Mouse (Mus musculus) lung, postnatal 14 days (tissue): ENCODE results near the gene Slc18a3.
A peak's percentile ranks its signal among the peaks of the same experiment; 100 is the strongest.

Source experiments
- DNase-seq: peaks from one replicate; pipeline ENCODE4 v3.0.0; 2021

The Slc18a3 gene

DNA sequence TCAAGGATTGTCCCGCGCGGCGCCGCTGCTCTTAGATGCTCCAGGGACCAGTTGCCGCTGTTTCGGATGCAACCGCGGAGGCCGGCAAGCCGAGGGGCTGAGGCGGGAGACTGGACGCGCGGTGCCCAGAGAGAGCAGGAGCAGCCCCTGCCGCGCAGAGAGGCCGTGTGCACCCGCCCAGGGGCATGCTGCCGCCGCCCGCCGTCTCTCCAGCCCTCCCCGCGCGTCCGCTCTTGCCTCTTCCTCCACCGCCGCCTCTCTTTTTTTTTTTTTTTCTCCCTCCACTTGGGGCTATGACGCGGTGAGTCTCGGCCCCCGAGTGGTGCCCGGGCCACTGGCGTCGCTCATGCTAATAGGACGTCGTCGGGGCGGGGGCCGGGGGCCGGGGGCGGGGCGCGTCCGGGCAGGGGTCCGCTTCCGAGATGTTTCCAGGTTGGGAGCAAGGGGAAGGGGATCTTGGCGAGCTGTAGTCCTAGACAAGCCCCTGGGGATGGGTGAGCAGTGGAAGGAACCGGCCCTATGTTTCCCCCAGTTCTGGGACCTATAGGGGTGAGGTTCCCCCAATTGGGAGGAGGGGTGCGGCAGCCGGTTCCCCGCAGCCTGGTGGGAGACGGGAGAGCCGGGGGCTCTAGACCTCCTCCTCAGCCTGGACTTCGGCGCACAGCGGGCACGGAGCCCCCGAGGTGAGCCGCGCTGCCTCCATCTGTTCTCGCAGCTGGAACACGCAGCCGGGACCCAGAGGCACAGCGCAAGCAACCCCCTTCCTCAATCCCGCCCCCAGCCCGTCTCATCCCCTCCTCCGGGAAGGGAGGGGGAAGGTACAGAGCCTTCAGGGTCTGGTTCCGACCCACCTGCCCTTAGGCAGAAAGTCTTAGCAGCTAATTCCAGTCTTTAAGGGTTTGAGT, at the start of gene Slc18a3:
Gene Slc18a3 (minus strand): TSS at position 250 of the 905 bp plus-strand sequence.
- no peak for DNase-seq

DNA sequence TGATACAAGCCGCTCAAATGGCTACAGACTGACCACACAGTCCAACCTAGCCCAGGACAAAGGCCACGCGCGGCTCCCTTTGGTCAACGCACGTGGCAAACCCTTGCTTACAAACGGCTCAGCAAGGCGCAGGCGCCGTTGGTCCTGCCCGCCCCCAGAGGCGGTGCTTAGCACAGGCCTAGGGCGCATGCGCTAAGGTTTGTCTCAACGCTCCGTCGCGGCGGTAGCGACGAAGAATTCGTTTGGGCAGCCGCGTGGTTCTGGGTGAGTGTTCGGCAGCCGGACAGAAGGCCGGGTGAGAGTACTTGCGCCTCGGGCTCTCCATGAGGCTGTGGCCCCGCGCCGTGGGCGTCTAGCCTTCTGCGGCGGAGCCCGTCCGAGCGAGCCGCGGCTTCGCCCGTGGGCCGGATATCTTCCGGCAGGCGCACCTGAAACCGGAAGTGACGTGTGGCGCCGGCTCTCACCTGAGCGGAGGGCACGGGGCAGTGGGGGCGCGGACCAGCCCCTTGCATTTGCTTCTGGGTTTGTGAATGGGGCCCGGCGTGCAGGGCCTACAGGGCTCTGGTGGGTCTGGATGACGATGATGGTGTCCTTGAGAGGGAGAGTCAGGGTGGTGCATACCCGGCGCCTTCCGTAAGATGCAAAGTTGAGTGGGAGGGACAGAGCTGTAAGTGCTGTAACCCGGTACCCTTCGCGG, 48.8 kb upstream of the Slc18a3 start, which contains the start of gene Ercc6:
Gene Ercc6 (plus strand): TSS at position 186 of the 697 bp plus-strand sequence.
- peak; percentile 94 for DNase-seq

DNA sequence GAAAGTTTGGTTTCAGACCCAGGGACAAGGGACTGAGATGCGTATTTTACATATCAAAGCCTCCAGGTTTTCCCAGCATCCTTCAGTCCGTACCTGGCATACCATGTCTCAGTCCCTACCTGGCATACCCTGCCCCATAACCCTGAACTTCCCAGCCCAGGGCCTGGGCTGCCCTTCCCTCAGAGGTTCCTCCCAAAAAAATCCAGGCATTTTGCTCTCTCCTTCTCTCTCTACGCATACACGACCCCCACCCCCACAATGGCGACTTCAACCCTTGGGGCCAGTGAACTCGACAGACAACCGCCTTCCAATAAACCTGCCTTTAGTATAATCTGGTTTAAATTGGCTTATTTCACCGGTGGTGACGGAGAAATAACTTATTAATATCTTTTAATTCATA, 48.3 kb upstream of the Slc18a3 start:
- no peak for DNase-seq

DNA sequence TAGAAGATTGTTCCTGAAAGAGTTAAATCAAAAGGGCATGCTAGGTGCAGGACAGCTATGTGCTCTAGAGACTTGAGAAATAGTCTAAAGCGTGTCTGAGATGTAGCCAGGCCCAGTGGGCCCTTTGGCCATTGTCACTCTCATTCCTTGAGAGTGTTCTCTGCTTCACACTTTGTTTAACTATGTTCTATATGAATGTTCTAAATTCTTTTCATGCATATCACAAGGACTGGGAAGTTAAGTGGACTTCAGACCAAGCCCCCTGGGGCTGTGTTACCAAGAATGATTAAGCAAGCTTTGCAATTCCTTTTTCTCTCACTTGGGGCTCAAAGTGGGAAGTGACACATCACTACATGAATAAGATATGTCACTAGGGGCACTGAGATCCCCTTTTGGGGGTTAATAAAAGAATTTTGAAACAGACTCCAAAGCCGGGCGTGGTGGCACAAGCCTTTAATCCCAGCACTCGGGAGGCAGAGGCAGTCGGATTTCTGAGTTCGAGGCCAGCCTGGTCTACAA, 44.9 kb upstream of the Slc18a3 start:
- no peak for DNase-seq

DNA sequence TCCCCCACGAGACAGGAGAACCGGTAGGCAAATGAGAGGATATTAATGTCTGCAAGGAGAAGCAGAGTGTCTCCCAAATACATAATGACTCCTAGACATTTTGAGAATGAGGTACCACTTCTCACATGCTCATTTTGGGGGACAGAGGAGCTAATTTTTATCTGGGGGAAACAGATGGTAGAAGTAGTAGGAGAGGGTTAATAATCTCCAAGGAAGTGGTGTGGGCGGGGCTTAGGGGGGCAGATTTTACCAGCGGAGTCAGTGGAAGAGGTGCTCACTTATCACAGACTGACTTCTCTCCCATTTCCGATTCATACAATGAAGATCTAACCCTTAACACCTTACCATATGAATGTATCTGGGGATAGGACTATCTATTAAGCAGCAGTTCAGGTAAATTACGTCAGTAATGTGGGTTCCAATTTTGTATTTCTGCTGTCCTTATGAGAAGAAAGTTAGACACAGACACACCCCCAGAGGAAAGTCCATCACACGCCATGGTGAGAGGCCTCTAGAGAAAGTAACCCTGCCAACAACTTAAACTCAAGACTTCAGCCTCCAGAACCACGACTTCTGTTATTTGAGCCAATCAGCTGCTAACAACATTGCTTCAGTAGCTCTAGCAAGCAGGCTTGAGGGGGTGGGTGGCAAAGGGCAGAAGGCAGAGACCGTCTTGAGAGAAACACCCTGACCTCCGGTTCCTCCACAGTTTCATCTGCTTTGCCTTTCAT, 43.6 kb upstream of the Slc18a3 start:
- no peak for DNase-seq

DNA sequence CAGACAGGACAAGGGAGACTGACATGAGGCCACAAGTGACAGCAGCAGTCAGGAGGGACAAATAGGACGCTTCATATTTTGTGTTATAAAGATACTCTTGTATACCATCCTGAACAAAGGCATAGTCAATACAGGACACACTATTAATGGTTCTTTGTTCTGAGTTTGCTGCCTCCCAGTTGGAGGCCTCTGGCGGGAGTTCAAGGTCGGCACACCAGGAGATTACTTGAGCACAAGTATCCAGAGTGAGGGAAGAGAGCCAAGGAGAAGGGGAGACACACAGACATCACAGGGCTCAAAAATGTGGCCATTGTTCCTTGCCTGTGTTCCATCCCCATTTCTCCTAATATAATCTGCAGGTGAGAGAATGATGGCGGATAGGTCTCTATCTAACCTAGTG, 42.6 kb upstream of the Slc18a3 start:
- no peak for DNase-seq

DNA sequence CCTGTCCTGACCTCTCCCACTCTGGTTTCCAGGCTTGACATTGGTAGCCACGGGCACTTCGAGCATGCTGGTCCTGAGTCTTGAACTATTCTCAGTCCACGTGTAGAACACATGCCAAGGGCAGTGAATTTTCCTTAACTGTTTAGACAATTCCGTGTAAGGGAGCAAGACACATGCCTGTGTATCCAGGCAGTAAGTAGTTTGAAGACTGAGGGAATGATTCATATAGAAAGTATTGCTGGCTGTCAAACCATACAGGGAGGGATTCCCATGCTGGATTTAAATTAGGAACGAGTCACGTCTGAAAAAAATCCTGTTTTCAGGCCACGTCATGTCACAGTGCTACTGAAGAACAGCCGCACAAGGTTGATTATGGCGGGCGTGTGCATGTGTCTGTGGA, 41.7 kb upstream of the Slc18a3 start:
- no peak for DNase-seq

DNA sequence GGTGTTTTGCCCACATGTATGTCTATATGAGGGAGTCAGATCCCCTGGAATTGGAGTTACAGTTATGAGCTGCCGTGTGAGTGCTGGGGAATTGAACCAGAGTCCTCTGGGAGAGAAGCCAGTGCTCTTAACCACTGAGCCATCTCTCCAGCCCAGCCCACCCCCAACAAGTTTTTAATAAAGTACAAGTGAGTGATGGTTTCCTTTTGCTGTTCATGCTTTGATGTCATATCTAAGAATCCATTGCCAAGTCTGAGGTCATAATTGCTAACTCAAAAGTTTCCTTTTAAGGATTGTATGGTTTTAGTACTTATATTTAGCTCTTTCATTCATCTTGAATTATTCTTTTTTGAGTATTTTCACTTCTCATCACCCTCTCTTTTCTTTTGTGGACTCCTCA, 39.2 kb upstream of the Slc18a3 start:
- no peak for DNase-seq

DNA sequence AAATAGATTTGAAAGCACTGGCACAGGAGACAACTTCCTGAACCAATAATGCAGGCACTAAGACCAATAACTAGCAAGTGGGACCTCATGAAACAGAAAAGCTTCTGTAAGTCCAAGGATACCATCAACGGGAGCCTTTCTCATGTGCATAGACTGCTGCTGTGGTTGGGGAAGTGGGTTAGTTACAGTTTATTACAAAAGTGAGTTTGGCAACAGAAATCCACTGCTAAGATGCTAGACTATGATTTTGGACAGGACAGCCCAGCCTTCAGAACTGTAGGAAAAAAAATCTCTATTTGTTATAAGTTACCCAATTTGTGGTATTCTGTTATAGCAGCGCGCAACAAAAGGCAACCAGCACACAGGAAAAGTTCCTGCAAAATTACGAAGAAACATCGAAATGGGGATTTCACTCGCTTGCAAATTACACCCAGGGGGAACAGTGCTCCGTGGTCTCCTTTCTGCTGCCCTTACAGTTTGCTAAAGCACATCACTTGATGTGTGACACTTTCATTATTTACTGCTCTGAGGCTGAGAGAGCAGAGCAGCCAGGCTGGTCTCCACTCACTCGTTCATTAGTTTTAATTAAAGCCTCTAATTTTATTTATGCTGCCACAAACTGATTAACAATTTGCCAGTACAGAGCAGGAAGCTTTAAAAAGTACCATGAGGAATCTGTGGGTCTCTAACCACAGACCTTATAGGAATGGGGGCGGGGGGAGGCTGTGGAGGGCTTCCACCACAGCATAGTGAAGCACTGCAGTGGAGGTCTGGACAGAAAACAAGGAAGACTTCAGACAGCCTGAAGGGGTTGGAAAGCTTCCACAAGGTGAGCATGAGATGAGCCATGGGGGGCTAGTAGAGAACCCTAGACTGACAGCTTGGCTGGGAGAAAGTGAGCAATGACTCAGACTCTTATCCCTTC, 38.4 kb upstream of the Slc18a3 start:
- no peak for DNase-seq

DNA sequence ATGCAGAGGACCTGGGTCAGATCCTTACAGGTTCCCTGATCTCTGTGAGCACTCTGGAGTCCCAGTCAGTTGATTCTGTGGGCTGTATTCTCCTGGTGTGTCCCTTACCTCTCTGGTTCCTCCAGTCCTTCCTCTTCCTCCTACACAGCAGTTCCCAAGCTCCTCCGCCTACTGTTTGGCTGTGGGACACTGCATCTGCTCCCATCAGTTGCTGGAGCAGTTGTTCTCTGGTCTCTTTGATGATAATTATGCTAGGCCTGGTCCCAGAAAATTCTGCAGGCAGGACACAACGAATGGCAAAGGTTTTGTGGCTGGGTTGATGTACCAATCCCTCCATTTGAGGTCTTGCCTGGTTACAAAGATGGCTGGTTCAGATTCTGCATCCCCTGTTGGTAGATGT, 36.7 kb upstream of the Slc18a3 start:
- no peak for DNase-seq

DNA sequence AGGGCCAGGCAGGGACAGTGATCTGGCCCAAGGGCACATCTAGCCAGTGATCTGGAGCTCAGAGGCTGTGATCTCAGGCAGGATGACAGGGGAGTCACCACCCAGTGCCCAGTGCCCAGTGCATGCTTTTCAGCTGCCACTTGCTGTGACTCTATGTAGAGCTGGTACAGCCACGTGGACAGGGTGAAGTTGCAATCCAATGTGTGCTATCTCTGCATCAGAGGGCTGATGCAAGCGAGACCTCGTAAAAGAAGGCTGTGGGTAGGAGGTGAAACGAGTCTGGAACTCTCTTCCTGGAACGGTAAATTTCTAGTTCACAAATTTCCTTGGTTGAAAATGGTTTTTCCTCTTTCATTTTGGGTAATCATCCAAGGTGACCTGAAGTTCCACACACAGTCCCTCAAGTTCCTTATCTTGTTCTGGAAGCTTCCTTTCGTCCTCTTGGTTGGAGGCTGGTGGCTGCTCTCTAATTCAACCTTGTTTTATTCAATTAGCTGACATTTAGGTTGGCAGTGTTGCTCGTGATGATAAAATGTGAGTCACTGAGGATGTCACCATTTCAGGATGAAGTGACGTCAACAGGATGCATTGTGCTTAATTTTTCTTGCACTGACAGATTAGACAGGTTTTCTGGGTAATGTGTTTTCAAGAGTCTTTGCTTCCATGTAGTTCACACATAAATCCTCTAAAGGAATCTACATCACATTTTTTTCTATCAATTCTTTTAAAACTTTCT, 31.6 kb upstream of the Slc18a3 start:
- no peak for DNase-seq

DNA sequence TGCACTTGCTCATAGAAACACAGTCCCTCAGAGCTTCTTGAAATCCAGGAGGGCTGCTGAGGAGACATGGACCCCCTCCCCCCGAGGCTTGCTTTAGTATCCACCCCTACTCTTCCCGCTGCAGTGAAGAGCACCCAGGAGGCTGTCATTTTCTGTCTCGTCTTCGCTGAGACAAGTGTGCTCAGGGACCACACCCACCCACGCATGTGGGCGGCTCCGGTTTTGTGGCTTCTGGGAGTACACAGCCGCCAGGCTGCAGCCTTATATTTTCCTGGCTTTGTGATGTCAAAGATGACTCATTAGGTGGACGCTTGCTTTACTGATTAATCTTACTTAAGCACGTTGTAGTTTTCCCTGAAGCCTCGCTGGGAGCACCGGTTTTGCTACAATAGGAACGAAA, 27.9 kb upstream of the Slc18a3 start:
- no peak for DNase-seq

DNA sequence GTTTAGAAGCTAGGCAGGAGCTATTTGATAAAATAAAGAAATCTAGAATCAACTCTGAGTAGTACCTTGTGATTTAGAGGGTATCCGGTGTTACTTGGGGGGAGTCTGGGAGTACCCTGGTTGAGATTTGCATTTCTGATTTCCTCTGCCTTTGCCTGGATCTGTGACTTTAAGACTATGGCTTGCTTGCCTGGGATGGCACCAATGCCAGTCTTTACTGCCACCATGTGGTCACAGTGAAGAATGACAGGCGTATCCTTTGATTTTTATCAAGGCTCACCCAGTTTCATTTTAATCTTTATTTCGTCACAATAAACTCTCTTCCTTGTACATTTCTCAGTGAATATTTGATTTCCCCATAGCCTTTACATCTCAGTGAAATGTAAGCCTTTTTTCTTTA, 17.4 kb upstream of the Slc18a3 start:
- peak; percentile 13 for DNase-seq

DNA sequence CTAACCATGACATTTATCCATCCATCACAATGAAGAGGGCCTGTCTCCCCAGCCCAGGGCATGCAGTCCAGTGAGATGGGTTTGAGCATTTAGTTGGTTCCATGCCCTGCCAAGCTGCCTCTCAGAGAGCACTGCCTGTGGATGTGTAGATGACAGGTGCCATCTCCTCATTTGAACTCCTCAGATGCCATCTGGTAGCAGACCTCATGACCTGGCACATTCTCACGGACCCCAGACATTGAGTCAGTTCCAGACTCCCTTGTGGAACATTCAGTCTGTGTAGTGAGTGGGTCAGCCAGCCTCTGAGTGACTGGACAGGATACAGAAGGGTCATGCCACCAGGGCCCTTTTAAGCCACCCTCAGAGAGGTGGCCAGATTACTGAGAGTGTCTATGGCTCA, 12.9 kb upstream of the Slc18a3 start:
- DNase-seq: no peak

DNA sequence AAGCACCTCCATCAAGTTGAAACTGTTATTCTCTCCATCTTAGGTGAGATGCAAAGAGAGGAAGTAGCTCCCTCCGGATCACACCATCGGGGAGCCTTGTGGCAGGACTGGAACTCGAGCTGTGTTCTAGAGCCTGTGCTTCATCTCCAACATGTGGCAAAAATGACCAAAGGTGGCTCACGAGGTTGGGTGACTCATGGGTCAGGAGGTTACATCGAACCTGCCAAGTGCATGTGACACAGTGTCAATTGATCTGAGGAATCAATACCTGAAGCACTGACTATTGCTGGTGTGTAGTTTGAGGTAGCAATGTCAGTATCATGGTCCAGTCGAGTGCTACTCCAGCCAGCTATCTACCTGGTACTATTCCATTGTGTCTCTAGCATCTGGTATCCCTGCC, 11.9 kb upstream of the Slc18a3 start:
- DNase-seq: no peak

DNA sequence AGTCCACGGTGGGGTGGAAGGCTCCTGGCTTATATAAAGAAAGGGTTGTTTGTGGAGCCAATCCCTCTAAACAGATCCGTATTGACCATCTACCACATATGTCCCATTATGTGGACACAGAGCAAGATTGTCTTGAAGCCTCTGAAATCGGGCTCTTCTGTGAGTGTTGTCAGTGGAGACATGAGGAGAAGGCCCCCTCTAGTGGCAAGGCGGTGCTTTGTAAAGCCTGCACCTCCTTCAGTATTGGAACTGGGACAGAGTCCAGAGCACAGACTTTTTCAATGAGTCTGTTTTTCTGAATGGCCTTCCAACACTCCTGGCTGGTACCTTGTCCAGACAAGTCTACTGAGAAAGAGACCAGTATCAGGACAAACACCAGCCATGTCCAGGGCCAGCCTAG, 8.3 kb upstream of the Slc18a3 start:
- peak; percentile 54 for DNase-seq

DNA sequence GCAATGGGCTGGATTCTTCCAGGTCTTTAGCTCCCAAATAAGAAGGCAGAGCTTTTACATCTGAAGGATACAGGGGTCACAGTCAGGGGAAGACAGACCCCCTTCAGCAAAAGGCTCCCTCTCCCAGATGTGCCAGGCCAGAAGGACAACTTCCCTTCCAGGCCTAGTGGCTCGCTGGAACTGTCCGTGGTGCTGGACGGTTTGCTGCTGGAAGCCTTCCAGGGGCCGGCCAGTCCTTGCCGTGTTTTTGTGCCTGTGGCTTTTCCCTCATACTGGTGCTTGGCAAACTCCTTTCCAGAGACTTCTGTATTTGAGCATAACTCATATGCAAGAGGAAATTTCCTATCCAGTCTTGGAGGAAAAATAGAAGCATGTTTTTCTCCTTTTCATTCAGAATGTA, 3.0 kb upstream of the Slc18a3 start:
- DNase-seq: peak; percentile 71

DNA sequence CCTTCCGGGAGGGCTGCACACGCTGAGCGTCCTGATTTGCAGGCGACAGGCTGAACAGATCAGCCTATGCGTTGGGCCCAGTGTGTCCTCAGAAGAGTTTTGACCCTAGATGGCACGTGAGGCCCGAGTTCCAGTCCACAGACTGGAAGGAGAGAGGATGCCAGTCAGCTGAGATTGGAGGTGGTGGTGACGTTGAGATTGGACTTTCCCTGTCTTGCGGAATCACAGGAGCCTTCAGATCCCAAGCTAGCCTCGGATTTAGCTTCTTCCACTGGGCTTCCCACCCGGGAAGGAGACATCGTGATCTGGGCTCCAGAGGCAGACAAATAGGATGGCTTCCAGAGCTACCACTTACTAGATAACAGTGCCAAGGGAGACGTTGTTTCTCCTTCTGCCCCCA, 1.2 kb upstream of the Slc18a3 start, which contains the start of gene Chat:
Gene Chat (minus strand): TSS at position 101 of the 400 bp plus-strand sequence.
- no peak for DNase-seq

DNA sequence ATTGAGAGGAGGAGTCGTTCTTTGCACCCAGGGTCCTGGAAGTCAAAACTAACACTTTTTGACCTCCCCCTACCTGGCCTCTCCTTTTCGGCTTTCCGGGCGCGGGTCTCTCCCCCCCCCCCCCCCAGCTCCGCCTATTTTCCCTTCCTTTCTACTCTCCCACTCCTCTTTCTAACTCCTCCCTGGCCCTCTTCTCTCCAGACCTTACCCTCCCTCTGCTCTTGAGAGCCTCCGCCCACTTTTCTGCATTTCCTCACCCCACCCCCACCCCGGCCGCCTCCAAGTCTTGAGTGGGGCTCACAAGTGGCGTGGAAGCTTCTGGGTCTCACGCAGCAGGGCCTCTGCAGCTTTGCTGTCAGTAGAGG, 838 bp upstream of the Slc18a3 start:
- DNase-seq: no peak

DNA sequence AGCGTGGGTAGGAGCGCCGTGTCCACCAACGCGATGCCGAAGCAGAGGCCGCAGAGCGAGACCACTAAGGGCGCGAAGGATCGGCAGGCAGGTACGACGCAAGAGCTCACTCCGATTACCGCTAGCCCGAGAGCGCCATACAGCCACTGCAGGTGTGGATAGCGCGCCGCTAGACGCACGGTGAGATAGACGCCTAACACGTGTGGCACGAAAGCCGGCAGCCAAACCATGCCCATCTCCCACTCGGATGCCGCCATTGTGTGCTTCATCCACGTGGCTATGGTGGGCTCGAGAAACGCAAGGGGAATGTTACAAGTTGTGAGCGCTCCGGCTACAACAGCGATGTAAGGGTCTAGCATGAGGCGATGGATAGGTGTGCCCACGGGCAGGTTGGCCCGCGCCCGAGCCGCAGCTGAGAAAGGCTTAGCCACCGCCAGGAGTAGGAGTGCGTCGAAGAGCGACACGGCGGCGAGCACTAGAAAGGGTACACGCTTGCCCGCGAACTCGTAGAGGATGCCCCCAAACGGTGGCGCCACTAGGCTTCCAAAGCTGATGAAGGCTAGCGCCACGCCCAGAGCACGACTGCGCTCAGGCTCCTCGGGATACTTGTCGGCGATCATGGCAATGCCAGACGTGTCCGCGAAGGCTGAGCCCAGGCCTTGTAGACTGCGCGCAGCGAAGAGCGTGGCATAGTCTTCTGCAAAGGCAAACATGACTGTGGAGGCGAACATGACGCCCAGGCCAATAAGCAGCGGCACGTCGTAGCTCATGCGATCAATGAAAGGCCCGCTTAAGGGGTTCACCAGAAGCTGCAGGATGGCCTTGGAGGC, 1.2 kb downstream of the Slc18a3 start:
- DNase-seq: no peak
